Mouse (Mus musculus) E14TG2a.4 (cell line): ENCODE measurements around the gene Aida.

Experiments used
- CTCF ChIP-seq: conservative IDR thresholded peaks from 2 replicates; pipeline ENCODE4 v1.5.1; 2014; ENCODE audit warnings: low read length
- NANOG ChIP-seq: IDR thresholded peaks from 2 replicates; pipeline ENCODE4 v1.6.1; 2014; ENCODE audit warnings: borderline replicate concordance, low read length, mixed read lengths

DNA sequence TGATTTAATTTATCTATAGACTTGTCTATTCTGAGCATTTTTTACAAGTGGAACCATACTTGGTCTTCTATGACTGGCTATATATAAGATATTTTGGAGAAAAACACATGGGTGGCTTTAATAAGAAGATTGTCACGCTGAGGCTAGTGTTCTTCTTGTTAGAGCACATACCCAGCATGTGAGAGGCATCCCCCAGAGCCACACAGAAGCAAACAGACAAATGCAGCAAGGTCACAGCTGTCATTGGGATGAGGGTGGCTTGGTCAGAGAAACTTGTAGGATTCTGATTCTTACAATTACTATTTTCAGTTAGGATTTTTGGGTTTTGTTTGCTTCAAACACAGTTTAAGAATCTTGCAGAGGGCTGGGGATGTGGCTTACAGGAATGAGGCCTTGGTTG, 12.1 kb downstream of the Aida start:
- no peak for TF ChIP-seq NANOG
- no peak for TF ChIP-seq CTCF
